Mouse (Mus musculus): ENCODE data around the gene Grem1.

Gene Grem1

DNA sequence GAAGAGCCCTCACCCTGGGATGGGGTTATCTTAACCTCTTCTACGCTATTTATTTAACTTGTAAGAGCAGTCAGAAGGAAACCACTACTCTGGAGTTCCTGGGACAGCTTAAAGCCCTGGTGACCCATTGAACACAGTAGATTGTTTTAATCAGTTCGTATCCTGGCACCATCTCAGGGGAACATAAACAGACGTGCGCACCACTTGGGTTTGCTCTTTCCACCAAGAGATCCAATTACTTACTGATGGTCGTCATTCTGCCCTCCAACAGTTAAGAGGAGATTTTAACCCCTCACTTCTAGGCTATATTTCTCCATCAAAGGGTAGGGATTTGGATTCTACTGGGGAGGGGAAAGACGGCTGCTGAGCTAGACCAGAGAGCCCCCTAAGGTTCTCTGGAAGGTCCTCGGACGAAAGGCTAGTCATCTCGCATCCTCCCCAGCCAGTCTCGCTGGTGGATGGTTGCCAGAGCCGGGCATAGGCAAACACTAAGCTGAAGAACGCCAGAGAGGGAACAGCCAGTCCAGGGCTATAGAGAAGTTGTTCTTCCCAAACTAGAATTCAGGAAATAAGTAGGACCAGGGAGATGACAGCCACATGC, 1.4 kb downstream of the Grem1 start:
- DNase-seq = no peak

DNA sequence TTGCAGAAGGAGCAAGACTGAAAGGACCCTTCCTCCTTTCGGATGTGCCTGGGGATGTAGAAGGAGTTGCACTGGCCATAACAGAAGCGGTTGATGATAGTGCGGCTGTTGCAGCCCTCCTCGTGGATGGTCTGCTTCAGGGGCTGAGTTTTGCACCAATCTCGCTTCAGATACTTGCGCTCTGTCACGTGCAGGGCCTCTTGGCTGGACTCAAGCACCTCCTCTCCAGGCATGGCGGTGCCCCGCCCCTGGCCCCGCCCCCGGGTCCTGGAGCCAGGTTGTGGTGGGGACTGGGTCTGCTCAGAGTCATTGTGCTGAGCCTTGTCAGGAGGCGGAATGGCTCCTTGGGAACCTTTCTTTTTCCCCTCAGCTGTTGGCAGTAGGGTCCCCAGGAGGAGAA, 8.7 kb downstream of the Grem1 start:
- DNase-seq = no peak

DNA sequence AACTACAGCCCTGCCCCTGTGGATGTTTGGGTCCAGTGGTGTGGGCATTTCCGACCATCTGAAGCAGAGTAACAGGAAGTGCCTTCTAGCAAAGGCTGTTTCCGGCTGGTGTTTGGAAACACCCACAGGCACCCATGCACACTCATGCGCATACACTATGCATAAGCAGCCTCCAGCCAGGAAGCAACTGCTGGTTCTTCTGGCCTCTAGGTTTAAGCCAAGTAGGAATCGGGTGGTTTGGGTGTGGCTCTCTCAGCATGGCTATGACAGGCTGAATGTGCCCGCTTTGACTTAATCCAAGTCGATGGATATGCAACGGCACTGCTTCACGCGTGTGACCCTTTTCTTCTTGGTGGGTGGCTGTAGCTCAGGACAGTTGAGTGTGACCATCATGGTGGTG, 9.1 kb downstream of the Grem1 start:
- DNase-seq = no peak

- no peak for DNase-seq
Observed at GRCm38 (mm10) chr2:113728581-113728980, 29.9 kb downstream of the Grem1 start.

GRCm38 (mm10) chr2:113714801-113715200, 43.6 kb downstream of the Grem1 start:
- DNase-seq = no peak

DNA sequence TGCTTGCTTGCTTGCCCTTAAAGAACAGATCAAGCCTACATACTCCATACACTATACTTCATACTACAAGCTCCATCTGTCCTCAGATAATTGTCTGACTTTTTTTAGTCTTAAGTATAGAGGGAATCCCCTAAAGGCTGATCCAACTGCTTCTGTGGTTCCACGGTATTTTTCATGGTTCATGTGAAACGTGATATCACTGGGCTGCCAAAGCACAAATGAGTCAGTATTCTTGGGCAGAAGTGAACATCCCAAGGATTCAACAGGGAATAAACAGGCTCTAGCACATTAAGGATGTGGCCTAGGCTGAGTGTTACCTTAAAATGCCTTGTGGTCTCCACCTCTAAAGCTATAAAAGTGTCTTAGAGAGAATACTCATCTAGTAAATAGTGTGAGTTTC, 45.0 kb downstream of the Grem1 start:
- no peak for DNase-seq

- no peak for DNase-seq
Observed at GRCm38 (mm10) chr2:113707507-113707906, 50.9 kb downstream of the Grem1 start.

- DNase-seq = no peak
Observed at GRCm38 (mm10) chr2:113701507-113701906, 56.9 kb downstream of the Grem1 start.

- DNase-seq = no peak
Observed at GRCm38 (mm10) chr2:113696647-113697046, 61.8 kb downstream of the Grem1 start.

DNA sequence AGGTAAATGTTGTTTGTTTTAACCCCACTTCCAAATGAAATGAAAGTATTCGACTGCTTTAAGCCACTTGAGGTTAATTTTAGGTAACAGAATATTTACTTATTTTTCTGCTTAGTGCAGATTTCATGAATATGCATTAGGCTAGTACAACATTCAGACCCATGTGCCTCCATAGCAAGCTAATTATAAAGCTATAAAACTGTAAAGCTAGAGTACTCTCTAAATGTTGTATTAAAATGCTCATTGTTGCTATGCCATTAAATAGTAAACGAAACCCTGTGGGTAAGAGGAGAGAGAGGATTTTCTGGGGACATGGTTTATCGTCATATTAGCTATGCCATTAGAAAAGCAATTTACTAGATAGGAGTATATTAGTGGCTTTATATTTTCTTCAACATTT, 62.2 kb downstream of the Grem1 start:
- DNase-seq = no peak
